Mouse (Mus musculus): ENCODE data around the gene Cyth1.

The Cyth1 gene

DNA sequence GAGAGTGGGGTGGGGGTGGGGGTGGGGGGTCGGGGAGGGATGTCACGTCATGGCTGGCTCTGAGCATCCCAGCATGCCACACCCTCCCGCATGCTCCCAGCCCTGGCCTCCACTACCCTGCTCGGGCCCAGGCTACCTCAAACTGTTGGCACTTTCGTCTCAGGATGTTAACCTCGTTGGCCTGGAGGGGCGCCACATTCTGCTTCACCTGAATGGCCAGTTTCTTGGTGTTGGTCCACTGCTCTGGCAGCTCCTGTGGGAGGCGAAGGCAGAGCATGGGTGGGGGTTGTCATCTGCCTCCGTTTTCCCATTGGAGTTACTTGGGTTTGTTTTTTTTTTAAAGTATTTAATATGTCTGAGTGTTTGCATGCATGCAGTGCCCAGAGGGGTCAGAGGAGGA is 147.3 kb downstream of the Cyth1 start:
- DNase-seq: no peak

DNA sequence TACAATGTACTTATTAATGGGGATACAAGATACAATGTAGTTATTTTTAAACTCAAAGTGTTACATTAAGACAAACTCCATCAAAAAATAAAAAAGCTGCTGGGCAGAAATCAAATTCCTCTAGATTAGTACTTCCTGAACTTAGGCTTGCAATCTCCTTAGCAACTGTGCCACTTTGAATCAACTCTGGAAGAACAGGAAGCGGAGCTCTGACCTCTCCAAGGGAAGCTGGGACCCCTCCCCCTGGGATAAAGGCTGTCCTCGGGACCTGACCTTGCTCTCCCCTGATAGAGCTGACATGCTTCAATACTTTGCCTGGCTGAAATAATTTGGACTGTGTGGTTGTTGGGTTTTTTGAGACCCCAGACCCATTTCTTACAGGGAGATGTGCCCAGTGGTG is 151.7 kb downstream of the Cyth1 start:
- DNase-seq: no peak

GRCm38 (mm10) chr11:118095004-118095403 is 153.4 kb downstream of the Cyth1 start:
- DNase-seq: no peak

DNA sequence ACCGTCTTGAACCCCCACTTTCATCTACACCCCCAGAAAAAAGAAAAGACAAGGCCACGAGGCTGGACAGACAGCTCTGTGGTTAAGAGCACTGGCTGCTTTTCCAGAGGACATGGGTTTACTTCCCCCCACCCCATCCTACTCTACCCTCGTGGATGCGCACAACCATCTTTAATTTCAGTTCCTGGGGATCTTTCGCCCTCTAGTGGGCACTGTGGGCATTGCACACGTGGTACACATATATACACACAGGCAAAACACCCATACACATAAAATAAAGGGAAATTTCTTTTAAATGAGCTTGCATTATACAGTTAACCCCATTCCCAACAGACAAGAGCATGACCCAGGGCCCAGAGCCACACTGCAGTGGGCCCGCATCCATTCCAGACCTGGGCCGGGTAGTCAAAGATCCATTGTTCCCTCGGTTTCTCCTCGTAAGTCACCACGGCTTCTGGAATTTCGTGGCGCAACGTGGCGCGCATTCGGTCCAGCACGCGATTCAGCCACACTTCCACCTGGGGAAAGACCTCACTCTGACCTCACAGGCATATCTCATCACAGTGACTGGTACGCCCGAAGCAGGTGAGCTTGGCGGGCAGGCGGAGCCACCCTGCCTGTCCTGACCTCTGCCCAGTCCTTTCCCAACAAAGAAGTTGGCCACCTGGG is 157.3 kb downstream of the Cyth1 start:
- DNase-seq: no peak

GRCm38 (mm10) chr11:118088896-118089295 is 159.5 kb downstream of the Cyth1 start:
- no peak for DNase-seq

DNA sequence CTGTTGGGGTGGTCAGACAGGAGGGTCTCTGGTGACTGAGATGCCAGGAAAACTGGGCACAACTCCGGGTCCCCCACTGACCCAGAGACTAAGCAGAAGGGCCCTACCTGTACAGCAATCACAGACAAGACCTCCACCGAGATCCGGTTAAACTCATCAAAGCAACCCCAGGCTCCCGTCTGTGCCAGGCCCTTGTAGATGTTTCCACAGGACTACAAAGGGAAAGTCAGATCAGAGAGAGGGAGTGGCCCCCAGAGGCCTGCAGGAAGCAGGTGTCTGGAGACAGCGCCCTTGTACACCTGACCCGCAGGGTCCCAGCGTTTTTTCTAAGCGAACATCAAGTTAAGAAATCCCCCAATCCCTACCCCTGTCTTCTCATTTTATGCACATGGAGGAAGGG is 162.4 kb downstream of the Cyth1 start:
- no peak for DNase-seq

DNA sequence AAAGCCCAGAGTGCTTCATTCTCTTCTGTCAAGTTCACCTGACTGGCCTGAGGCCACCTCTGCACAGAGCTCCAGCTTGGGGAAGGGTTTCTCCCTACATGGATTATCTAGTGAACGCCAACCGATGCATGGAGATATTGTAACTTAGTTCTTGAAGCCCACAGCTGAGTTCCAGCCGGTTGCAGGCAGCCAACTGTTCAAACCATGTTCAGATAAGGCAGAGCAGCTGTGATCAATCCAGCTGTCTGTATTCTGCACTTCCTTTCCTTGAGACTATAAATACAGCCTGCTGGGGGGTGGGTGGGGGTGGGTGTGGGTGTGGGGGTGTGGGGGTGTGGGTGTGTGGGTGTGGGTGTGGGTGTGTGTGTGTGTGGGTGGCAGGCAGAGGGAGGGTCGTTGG is 163.2 kb downstream of the Cyth1 start:
- no peak for DNase-seq

DNA sequence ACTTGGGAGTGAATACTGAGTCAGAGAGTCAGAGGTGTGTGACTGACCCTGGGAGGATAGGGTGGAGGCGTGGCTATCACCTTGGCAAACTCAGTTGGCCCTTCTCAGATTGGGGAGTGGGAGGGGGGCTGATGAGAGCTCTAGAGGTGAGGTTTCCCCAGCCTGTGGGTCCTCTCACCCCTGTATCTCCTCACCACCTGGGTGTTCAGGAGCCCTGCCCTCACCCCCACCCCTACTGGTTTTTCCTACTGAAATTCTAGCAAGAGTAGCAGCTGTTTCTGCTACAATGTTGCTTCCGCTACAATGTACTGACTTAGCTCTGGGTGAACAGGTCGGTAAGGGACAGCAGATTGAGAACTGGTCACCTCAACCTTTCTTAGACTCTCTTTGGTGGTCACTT is 164.1 kb downstream of the Cyth1 start:
- no peak for DNase-seq

DNA sequence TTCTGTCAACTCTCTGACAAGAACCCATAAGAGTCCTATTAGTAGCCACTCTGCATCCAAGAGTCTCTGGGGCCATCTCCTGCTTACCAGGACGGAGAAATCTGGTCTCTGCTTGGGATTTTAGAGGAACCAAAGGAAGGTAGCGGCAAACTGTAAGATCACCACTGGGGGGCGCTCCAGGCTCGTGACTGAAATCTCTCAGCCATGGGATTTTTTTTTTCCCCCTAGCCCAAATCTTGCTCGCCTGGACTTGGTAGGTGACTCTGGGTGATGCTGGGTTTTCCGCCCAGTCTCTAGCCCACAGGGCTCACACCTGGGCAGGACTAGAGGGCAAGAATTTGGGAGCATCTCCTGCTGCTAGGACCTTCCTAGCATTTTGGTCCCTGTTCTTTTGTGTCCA is 164.6 kb downstream of the Cyth1 start:
- DNase-seq: no peak

- no peak for DNase-seq
Measured at GRCm38 (mm10) chr11:118082294-118082693, 166.1 kb downstream of the Cyth1 start.

Data from kidney, adult 11 months (tissue).